Mouse (Mus musculus) liver, adult (tissue): ENCODE measurements around the gene Ptp4a2.

Source experiments
- GATA4 ChIP-seq: IDR thresholded peaks from 2 replicates; pipeline ENCODE4 v1.6.1; 2014; ENCODE audit warnings: mild to moderate bottlenecking, low read length; ENCODE audit not compliant: insufficient replicate concordance

The Ptp4a2 gene

GRCm38 (mm10) chr4:129862357-129862756 is 51.3 kb downstream of the Ptp4a2 start:
- TF ChIP-seq GATA4 = no peak

GRCm38 (mm10) chr4:129868211-129868610 is 57.2 kb downstream of the Ptp4a2 start:
- no peak for TF ChIP-seq GATA4

GRCm38 (mm10) chr4:129870483-129870882 is 59.5 kb downstream of the Ptp4a2 start:
- no peak for TF ChIP-seq GATA4

- TF ChIP-seq GATA4 = no peak
These were observed 61.4 kb downstream of the Ptp4a2 start for GRCm38 (mm10) chr4:129872376-129872922.

GRCm38 (mm10) chr4:129874805-129875204 is 63.8 kb downstream of the Ptp4a2 start:
- no peak for TF ChIP-seq GATA4

- no peak for TF ChIP-seq GATA4
These were observed 64.4 kb downstream of the Ptp4a2 start for GRCm38 (mm10) chr4:129875406-129875805.

- TF ChIP-seq GATA4 = 0 out of 2 replicates have a peak, but pooled peaks have one; percentile 19
These were observed 66.1 kb downstream of the Ptp4a2 start for GRCm38 (mm10) chr4:129876831-129877764.

GRCm38 (mm10) chr4:129877967-129878655 is 67.1 kb downstream of the Ptp4a2 start:
- peak; percentile 25; the same call in 1 of the 2 replicates for TF ChIP-seq GATA4

- TF ChIP-seq GATA4 = no peak
These were observed 67.7 kb downstream of the Ptp4a2 start for GRCm38 (mm10) chr4:129878656-129879145.

- no peak for TF ChIP-seq GATA4
These were observed 68.3 kb downstream of the Ptp4a2 start for GRCm38 (mm10) chr4:129879206-129879780.

GRCm38 (mm10) chr4:129880615-129881014 is 69.6 kb downstream of the Ptp4a2 start:
- no peak for TF ChIP-seq GATA4

- TF ChIP-seq GATA4 = no peak
These were observed 70.6 kb downstream of the Ptp4a2 start for GRCm38 (mm10) chr4:129881661-129882060.

GRCm38 (mm10) chr4:129882555-129883293 is 71.7 kb downstream of the Ptp4a2 start:
- TF ChIP-seq GATA4 = no peak
